Mouse (Mus musculus) limb, embryonic 12.5 days (tissue): ENCODE measurements around the gene Exoc4. TPM values are rescaled to one million over a fixed set of nuclear protein-coding genes. Genes with fewer than 3 reads are reported as not detected.

ENCODE experiments used
- ATAC-seq: fragments of 200-750 bp; cut with Nextera tagmentation; 2 replicates; pipeline ENCODE4 v1.8.0; 2017; ENCODE audit warnings: low read depth, moderate TSS enrichment; ENCODE audit not compliant: insufficient number of reproducible peaks, insufficient read depth, low FRiP score, low TSS enrichment
- H3K27ac ChIP-seq: fragments of 300-500 bp; sonication (generic); 2 replicates; pipeline ENCODE4 v1.5.1; 2016; ENCODE audit warnings: mild to moderate bottlenecking, moderate library complexity
- H3K27me3 ChIP-seq: fragments of 300-500 bp; sonication (generic); 2 replicates; pipeline ENCODE4 v1.6.1; 2016; ENCODE audit warnings: mild to moderate bottlenecking, moderate library complexity
- H3K36me3 ChIP-seq: fragments of 300-500 bp; sonication (generic); 2 replicates; pipeline ENCODE4 v1.6.1; 2016; ENCODE audit warnings: mild to moderate bottlenecking, moderate library complexity
- H3K4me1 ChIP-seq: fragments of 300-500 bp; sonication (generic); replicated peaks from 2 replicates; pipeline ENCODE4 v1.6.1; 2016
- H3K4me2 ChIP-seq: fragments of 300-500 bp; sonication (generic); 2 replicates; pipeline ENCODE4 v1.6.1; 2016; ENCODE audit warnings: mild to moderate bottlenecking, moderate library complexity
- H3K4me3 ChIP-seq: fragments of 300-500 bp; sonication (generic); replicated peaks from 2 replicates; pipeline ENCODE4 v1.5.1; 2016; ENCODE audit warnings: mild to moderate bottlenecking
- H3K9ac ChIP-seq: fragments of 300-500 bp; sonication (generic); replicated peaks from 2 replicates; pipeline ENCODE4 v1.6.1; 2016; ENCODE audit warnings: mild to moderate bottlenecking, moderate library complexity
- H3K9me3 ChIP-seq: fragments of 300-500 bp; sonication (generic); 2 replicates; pipeline ENCODE4 v1.6.1; 2016; ENCODE audit warnings: mild to moderate bottlenecking, moderate library complexity
- WGBS: fragments of 180-500 bp; shearing (Covaris S2); methylation state at CpG from one replicate; pipeline ENCODE4 v1.1.7; 2016; 5-methylcytosine and 5-hydroxymethylcytosine counted together
- polyA plus RNA-seq: library from polyadenylated mRNA; unstranded; fragments of >200 nt; fragmentation: Nextera tagmentation; extraction: Ambion mirVana; gene quantifications from 2 replicates; pipeline ENCODE4 v1.2.1, GENCODE M21; 2016

Exoc4 gene
- polyA plus RNA-seq, 1 experiment from 2014 or later = 39.2 TPM

- Histone ChIP-seq H3K4me3 (no peak overlapping the region), H3K9ac (no peak overlapping the region), H3K4me1 (no peaks in the 10 kb centered on the region), H3K27ac (no peak overlapping the region), H3K27me3 (no peaks in the 10 kb centered on the region), H3K4me2 (no peak overlapping the region), H3K36me3 (no peaks in the 10 kb centered on the region), H3K9me3 (no peaks in the 10 kb centered on the region)
- WGBS = 56% methylated on average over 3 of the region's 3 CpGs
- no peak for ATAC-seq
Observed at GRCm38 (mm10) chr6:33763970-33764369, 515.1 kb downstream of the Exoc4 start.

- H3K4me2 ChIP-seq = no peak overlapping the region
- no peak for ATAC-seq
- H3K9me3 ChIP-seq = no peaks in the 10 kb centered on the region
- no peak overlapping the region for H3K9ac ChIP-seq
- no peak overlapping the region for H3K27ac ChIP-seq
- 37% methylated on average over 3 of the region's 3 CpGs for WGBS
- H3K36me3 ChIP-seq = no peaks in the 10 kb centered on the region
- H3K4me1 ChIP-seq = 0 out of 2 replicates have a peak, but pooled peaks cover 4% of the 10 kb centered on the region
- no peaks in the 10 kb centered on the region for H3K27me3 ChIP-seq
- no peak overlapping the region for H3K4me3 ChIP-seq
Observed at GRCm38 (mm10) chr6:33769251-33769650, 520.4 kb downstream of the Exoc4 start.

- WGBS = 85% methylated on average over 2 of the region's 2 CpGs
- Histone ChIP-seq H3K27me3 (no peaks in the 10 kb centered on the region), H3K9ac (no peak overlapping the region), H3K4me3 (no peak overlapping the region), H3K27ac (no peak overlapping the region), H3K9me3 (no peaks in the 10 kb centered on the region), H3K36me3 (no peaks in the 10 kb centered on the region), H3K4me2 (no peak overlapping the region), H3K4me1 (0 out of 2 replicates have a peak, but pooled peaks cover 4% of the 10 kb centered on the region)
- ATAC-seq = no peak
Observed at GRCm38 (mm10) chr6:33770021-33770420, 521.1 kb downstream of the Exoc4 start.

- ATAC-seq = no peak
- Histone ChIP-seq H3K27ac (no peak overlapping the region), H3K9me3 (no peaks in the 10 kb centered on the region), H3K4me1 (0 out of 2 replicates have a peak, but pooled peaks cover 4% of the 10 kb centered on the region), H3K4me2 (no peak overlapping the region), H3K4me3 (no peak overlapping the region), H3K27me3 (no peaks in the 10 kb centered on the region), H3K36me3 (no peaks in the 10 kb centered on the region), H3K9ac (no peak overlapping the region)
- 52% methylated on average over 9 of the region's 9 CpGs for WGBS
Observed at GRCm38 (mm10) chr6:33772551-33773315, 523.8 kb downstream of the Exoc4 start.

- Histone ChIP-seq H3K27me3 (no peaks in the 10 kb centered on the region), H3K4me2 (no peak overlapping the region), H3K36me3 (no peaks in the 10 kb centered on the region), H3K9me3 (no peaks in the 10 kb centered on the region), H3K4me3 (no peak overlapping the region), H3K27ac (no peak overlapping the region), H3K9ac (no peak overlapping the region), H3K4me1 (no peaks in the 10 kb centered on the region)
- no peak for ATAC-seq
- WGBS = 75% methylated on average over 2 of the region's 2 CpGs
Observed at GRCm38 (mm10) chr6:33792604-33793003, 543.7 kb downstream of the Exoc4 start.

- H3K9ac ChIP-seq = no peak overlapping the region
- no peak overlapping the region for H3K4me3 ChIP-seq
- 95% methylated on average over 3 of the region's 3 CpGs for WGBS
- no peaks in the 10 kb centered on the region for H3K4me1 ChIP-seq
- H3K4me2 ChIP-seq = no peak overlapping the region
- no peaks in the 10 kb centered on the region for H3K36me3 ChIP-seq
- no peak overlapping the region for H3K27ac ChIP-seq
- H3K27me3 ChIP-seq = no peaks in the 10 kb centered on the region
- ATAC-seq = no peak
- H3K9me3 ChIP-seq = no peaks in the 10 kb centered on the region
Observed at GRCm38 (mm10) chr6:33801254-33801653, 552.4 kb downstream of the Exoc4 start.

GRCm38 (mm10) chr6:33803481-33804098 lies 554.7 kb downstream of the Exoc4 start:
- no peak overlapping the region for H3K9ac ChIP-seq
- no peaks in the 10 kb centered on the region for H3K9me3 ChIP-seq
- H3K4me2 ChIP-seq = no peak overlapping the region
- no peak for ATAC-seq
- H3K4me1 ChIP-seq = no peaks in the 10 kb centered on the region
- H3K27ac ChIP-seq = no peak overlapping the region
- no peaks in the 10 kb centered on the region for H3K36me3 ChIP-seq
- no peaks in the 10 kb centered on the region for H3K27me3 ChIP-seq
- no peak overlapping the region for H3K4me3 ChIP-seq
- WGBS = 66% methylated on average over 3 of the region's 3 CpGs

GRCm38 (mm10) chr6:33804775-33805174 lies 555.9 kb downstream of the Exoc4 start:
- no peaks in the 10 kb centered on the region for H3K4me1 ChIP-seq
- H3K4me2 ChIP-seq = no peak overlapping the region
- ATAC-seq = no peak
- H3K36me3 ChIP-seq = no peaks in the 10 kb centered on the region
- no peak overlapping the region for H3K27ac ChIP-seq
- H3K27me3 ChIP-seq = no peaks in the 10 kb centered on the region
- 88% methylated on average over 2 of the region's 2 CpGs for WGBS
- no peaks in the 10 kb centered on the region for H3K9me3 ChIP-seq
- no peak overlapping the region for H3K4me3 ChIP-seq
- H3K9ac ChIP-seq = no peak overlapping the region

GRCm38 (mm10) chr6:33806072-33806782 lies 557.3 kb downstream of the Exoc4 start:
- Histone ChIP-seq H3K4me1 (no peaks in the 10 kb centered on the region), H3K27ac (no peak overlapping the region), H3K4me2 (no peak overlapping the region), H3K9me3 (no peaks in the 10 kb centered on the region), H3K9ac (no peak overlapping the region), H3K36me3 (no peaks in the 10 kb centered on the region), H3K4me3 (no peak overlapping the region), H3K27me3 (no peaks in the 10 kb centered on the region)
- no peak for ATAC-seq
- 77% methylated on average over 3 of the region's 3 CpGs for WGBS

GRCm38 (mm10) chr6:33814386-33814785 lies 565.5 kb downstream of the Exoc4 start:
- Histone ChIP-seq H3K9me3 (no peaks in the 10 kb centered on the region), H3K4me2 (no peak overlapping the region), H3K27ac (no peak overlapping the region), H3K27me3 (no peaks in the 10 kb centered on the region), H3K4me1 (no peaks in the 10 kb centered on the region), H3K4me3 (no peak overlapping the region), H3K9ac (no peak overlapping the region), H3K36me3 (no peaks in the 10 kb centered on the region)
- no peak for ATAC-seq
- WGBS = 64% methylated on average over 2 of the region's 2 CpGs

GRCm38 (mm10) chr6:33823171-33823570 lies 574.3 kb downstream of the Exoc4 start:
- H3K27me3 ChIP-seq = no peaks in the 10 kb centered on the region
- ATAC-seq = no peak
- 80% methylated on average over 2 of the region's 2 CpGs for WGBS
- no peak overlapping the region for H3K27ac ChIP-seq
- no peaks in the 10 kb centered on the region for H3K36me3 ChIP-seq
- H3K9me3 ChIP-seq = no peaks in the 10 kb centered on the region
- no peak overlapping the region for H3K4me2 ChIP-seq
- H3K4me3 ChIP-seq = no peak overlapping the region
- H3K9ac ChIP-seq = no peak overlapping the region
- no peaks in the 10 kb centered on the region for H3K4me1 ChIP-seq
